Mouse (Mus musculus) right cerebral cortex, adult 18-20 months (tissue): ENCODE results near the gene Abcc3.

Source experiments
- DNase-seq: peaks from one replicate; pipeline ENCODE4 v3.0.0; 2022; ENCODE audit warnings: mixed read lengths

The Abcc3 gene

GRCm38 (mm10) chr11:94392672-94393109 is at the start of gene Abcc3:
Abcc3 (minus strand) TSS chr11:94392997.
- no peak for DNase-seq

- DNase-seq: no peak
These were observed 49.0 kb upstream of the Abcc3 start for GRCm38 (mm10) chr11:94441752-94442151.

- no peak for DNase-seq
These were observed 48.3 kb upstream of the Abcc3 start for GRCm38 (mm10) chr11:94441122-94441521.

- no peak for DNase-seq
These were observed 47.6 kb upstream of the Abcc3 start for GRCm38 (mm10) chr11:94440421-94440820.

GRCm38 (mm10) chr11:94429011-94429651 is 36.3 kb upstream of the Abcc3 start:
- DNase-seq: no peak

- DNase-seq: no peak
These were observed 35.5 kb upstream of the Abcc3 start for GRCm38 (mm10) chr11:94428091-94428835.

GRCm38 (mm10) chr11:94425656-94426055 is 32.9 kb upstream of the Abcc3 start:
- DNase-seq: peak; percentile 76

- DNase-seq: no peak
These were observed 32.4 kb upstream of the Abcc3 start for GRCm38 (mm10) chr11:94425215-94425614.

- DNase-seq: peak; percentile 59
These were observed 31.6 kb upstream of the Abcc3 start for GRCm38 (mm10) chr11:94424380-94424779.

GRCm38 (mm10) chr11:94423855-94424254 is 31.1 kb upstream of the Abcc3 start:
- DNase-seq: no peak

GRCm38 (mm10) chr11:94420991-94421390 is 28.2 kb upstream of the Abcc3 start:
- no peak for DNase-seq

GRCm38 (mm10) chr11:94420325-94420724 is 27.5 kb upstream of the Abcc3 start:
- peak; percentile 42 for DNase-seq

GRCm38 (mm10) chr11:94419004-94419727 is 26.4 kb upstream of the Abcc3 start:
- no peak for DNase-seq

- no peak for DNase-seq
These were observed 21.2 kb upstream of the Abcc3 start for GRCm38 (mm10) chr11:94414042-94414441.

GRCm38 (mm10) chr11:94413516-94413915 is 20.7 kb upstream of the Abcc3 start:
- DNase-seq: no peak

GRCm38 (mm10) chr11:94412998-94413469 is 20.2 kb upstream of the Abcc3 start:
- peak; percentile 55 for DNase-seq

- DNase-seq: no peak
These were observed 19.8 kb upstream of the Abcc3 start for GRCm38 (mm10) chr11:94412562-94412961.

GRCm38 (mm10) chr11:94407803-94408321 is 15.1 kb upstream of the Abcc3 start:
- no peak for DNase-seq

- peak; percentile 74 for DNase-seq
These were observed 12.6 kb upstream of the Abcc3 start for GRCm38 (mm10) chr11:94405348-94405747.

GRCm38 (mm10) chr11:94404641-94405260 is 12.0 kb upstream of the Abcc3 start:
- DNase-seq: peak; percentile 82

- no peak for DNase-seq
These were observed 11.4 kb upstream of the Abcc3 start for GRCm38 (mm10) chr11:94404178-94404577.

- no peak for DNase-seq
These were observed 11.0 kb upstream of the Abcc3 start for GRCm38 (mm10) chr11:94403757-94404156.

- DNase-seq: no peak
These were observed 9.9 kb upstream of the Abcc3 start for GRCm38 (mm10) chr11:94402731-94403130.
